In genomic region chr2:110710055-110710720, GRCm38 (mm10) we compare ENCODE assay signal across 10 mouse cellular contexts. TPM values are rescaled to one million over a fixed set of nuclear protein-coding genes. Genes with fewer than 3 reads are reported as not detected.
A peak's percentile ranks its signal among the peaks of the same experiment; 100 is the strongest.
DNase-seq lines count a peak whose midpoint lies in the region; ATAC-seq and TF ChIP-seq lines count a peak whose summit lies in the region.
"Had no signal": no experiment of that assay in that cellular context is flagged by ENCODE, and none has a peak within 500 bp of the region (broad histone marks: within the 10 kb centered on the region; RNA-seq: fewer than 3 reads in every experiment).

No protein-coding gene starts in this region.

- no peak overlapping the region for H3K4me3 ChIP-seq in embryonic facial prominence, embryonic 13.5 days
- H3K4me3 ChIP-seq in embryonic facial prominence, embryonic 10.5 days: no peak overlapping the region
- no peak overlapping the region for H3K4me3 ChIP-seq in hindbrain, postnatal 0 days (ENCODE audit: low read length)
- H3K4me3 ChIP-seq in hindbrain, embryonic 10.5 days: no peak overlapping the region
- H3K4me3 ChIP-seq: limb, embryonic 12.5 days had no signal

- DNase-seq in embryonic facial prominence, embryonic 10.5 days (ENCODE audit: low spot score): no peak
- peak; percentile 69 for DNase-seq in NIH3T3 (ENCODE audit: low read depth)
- DNase-seq in gonadal fat pad, adult 2 months (ENCODE audit: low read depth): peak; percentile 97
- DNase-seq in left cerebral cortex, postnatal 36 days (ENCODE audit: low spot score in 2 of 2): peak; percentile 61 to 62
- DNase-seq in hindbrain, postnatal 0 days (ENCODE audit: low spot score): no peak
- DNase-seq in neural tube, embryonic 10.5 days (ENCODE audit: extremely low spot score, low spot score): no peak
- DNase-seq in hindbrain, embryonic 10.5 days (ENCODE audit: low spot score): no peak
- DNase-seq: forebrain, postnatal 0 days had no signal

- H3K4me2 ChIP-seq in embryonic facial prominence, embryonic 13.5 days: no peak overlapping the region
- no peak overlapping the region for H3K4me2 ChIP-seq in hindbrain, postnatal 0 days (ENCODE audit: low read depth, low read length)
- H3K4me2 ChIP-seq: limb, embryonic 12.5 days had no signal

- ATAC-seq in embryonic facial prominence, embryonic 13.5 days (ENCODE audit: insufficient number of reproducible peaks, insufficient read depth, low FRiP score, low TSS enrichment, low read depth): peak; percentile 59; the same call in 1 of the 2 replicates
- ATAC-seq in hindbrain, postnatal 0 days: no peak
- ATAC-seq: forebrain, postnatal 0 days had no signal

- H3K36me3 ChIP-seq in embryonic facial prominence, embryonic 13.5 days: no peaks in the 10 kb centered on the region
- H3K36me3 ChIP-seq in embryonic facial prominence, embryonic 10.5 days (replicated peaks): no peaks in the 10 kb centered on the region
- H3K36me3 ChIP-seq in hindbrain, postnatal 0 days (ENCODE audit: insufficient read depth, low read length): no peaks in the 10 kb centered on the region
- H3K36me3 ChIP-seq in hindbrain, embryonic 10.5 days: no peaks in the 10 kb centered on the region
- H3K36me3 ChIP-seq: limb, embryonic 12.5 days had no signal

- H3K27me3 ChIP-seq in embryonic facial prominence, embryonic 13.5 days: no peaks in the 10 kb centered on the region
- no peaks in the 10 kb centered on the region for H3K27me3 ChIP-seq in embryonic facial prominence, embryonic 10.5 days (replicated peaks; ENCODE audit: low read depth, poor library complexity, severe bottlenecking)
- no peaks in the 10 kb centered on the region for H3K27me3 ChIP-seq in hindbrain, postnatal 0 days (ENCODE audit: insufficient read depth, low read length)
- no peaks in the 10 kb centered on the region for H3K27me3 ChIP-seq in hindbrain, embryonic 10.5 days (ENCODE audit: insufficient read depth, poor library complexity, severe bottlenecking)
- H3K27me3 ChIP-seq: limb, embryonic 12.5 days had no signal

- H3K4me1 ChIP-seq in embryonic facial prominence, embryonic 13.5 days: no peaks in the 10 kb centered on the region
- H3K4me1 ChIP-seq in embryonic facial prominence, embryonic 10.5 days: no peaks in the 10 kb centered on the region
- H3K4me1 ChIP-seq in hindbrain, postnatal 0 days (ENCODE audit: insufficient read depth, low read length): no peaks in the 10 kb centered on the region
- no peaks in the 10 kb centered on the region for H3K4me1 ChIP-seq in hindbrain, embryonic 10.5 days (replicated peaks)
- H3K4me1 ChIP-seq: limb, embryonic 12.5 days had no signal

- no peak for TF ChIP-seq CTCF in hindbrain, postnatal 0 days (IDR thresholded peaks at IDR 0.05; ENCODE audit: low read depth)

- H3K9ac ChIP-seq in embryonic facial prominence, embryonic 13.5 days: no peak overlapping the region
- no peak overlapping the region for H3K9ac ChIP-seq in hindbrain, postnatal 0 days (replicated peaks; ENCODE audit: low read length)
- H3K9ac ChIP-seq: forebrain, postnatal 0 days; limb, embryonic 12.5 days had no signal

- no peak overlapping the region for H3K27ac ChIP-seq in embryonic facial prominence, embryonic 13.5 days
- no peak overlapping the region for H3K27ac ChIP-seq in embryonic facial prominence, embryonic 10.5 days (replicated peaks)
- no peak overlapping the region for H3K27ac ChIP-seq in hindbrain, postnatal 0 days
- no peak overlapping the region for H3K27ac ChIP-seq in hindbrain, embryonic 10.5 days
- H3K27ac ChIP-seq: limb, embryonic 12.5 days had no signal

- no peaks in the 10 kb centered on the region for H3K9me3 ChIP-seq in embryonic facial prominence, embryonic 13.5 days
- H3K9me3 ChIP-seq in embryonic facial prominence, embryonic 10.5 days: no peaks in the 10 kb centered on the region
- no peaks in the 10 kb centered on the region for H3K9me3 ChIP-seq in hindbrain, postnatal 0 days (ENCODE audit: low read length)
- H3K9me3 ChIP-seq in hindbrain, embryonic 10.5 days: no peaks in the 10 kb centered on the region
- H3K9me3 ChIP-seq: limb, embryonic 12.5 days had no signal

- intact Hi-C loops in left cerebral cortex, postnatal 36 days (cut with DNase I): no loop called here

- WGBS in embryonic facial prominence, embryonic 13.5 days: 70% methylated on average over 10 of the region's 10 CpGs
- 81% methylated on average over 10 of the region's 10 CpGs for WGBS in embryonic facial prominence, embryonic 10.5 days
- WGBS in hindbrain, postnatal 0 days: 72% methylated on average over 10 of the region's 10 CpGs
- WGBS in hindbrain, embryonic 10.5 days: 86% methylated on average over 10 of the region's 10 CpGs

RNA-seq across cellular contexts. Expression of gene Muc15, which starts 11.0 kb away (rescaled TPM):
- 1.2 and 1.3 TPM in 2 replicates for polyA plus RNA-seq in embryonic facial prominence, embryonic 13.5 days (2015; fragmentation: Nextera tagmentation; extraction: Ambion mirVana)
- 0.06 TPM in 1 of 2 replicates, not detected in the other for polyA plus RNA-seq in embryonic facial prominence, embryonic 10.5 days (2016; fragmentation: Nextera tagmentation; extraction: Ambion mirVana)
- polyA plus RNA-seq in gonadal fat pad, adult 2 months (2012; rRNA removed): 121 and 173 TPM in 2 replicates
- under 1 TPM; 0.11 to 0.22 TPM for total RNA-seq in left cerebral cortex, postnatal 36 days (2021)
- 0.18 and 0.63 TPM in 2 replicates for total RNA-seq in hindbrain, postnatal 0 days (2014; rRNA removed)
- 0.46 and 0.48 TPM in 2 replicates for polyA plus RNA-seq in hindbrain, postnatal 0 days (2015; fragmentation: Nextera tagmentation; extraction: Ambion mirVana)
- 0.06 and 0.09 TPM in 2 replicates for polyA plus RNA-seq in hindbrain, embryonic 10.5 days (2016; fragmentation: Nextera tagmentation; extraction: Ambion mirVana)

Comparison
In these comparisons a context has a peak if more than half of its experiments do, and no peak if none do; other contexts are left out.
1. DNase-seq: peak in NIH3T3 (single experiment), gonadal fat pad, adult 2 months (single experiment) and left cerebral cortex, postnatal 36 days (2 of 2); none in embryonic facial prominence, embryonic 10.5 days (single experiment), hindbrain, postnatal 0 days (single experiment), neural tube, embryonic 10.5 days (single experiment) and hindbrain, embryonic 10.5 days (single experiment).
2. RNA of gene Muc15, which starts 11.0 kb away (polyA plus RNA-seq): 121 to 173 TPM in gonadal fat pad, adult 2 months; 1.2 to 1.3 TPM in embryonic facial prominence, embryonic 13.5 days, 0.46 to 0.48 TPM in hindbrain, postnatal 0 days, 0.06 to 0.09 TPM in hindbrain, embryonic 10.5 days and 0.06 TPM in embryonic facial prominence, embryonic 10.5 days; every median in the first group is over 10 times any median in the second.